Mouse (Mus musculus) intestine, postnatal 0 days (tissue): ENCODE data around the gene Vmn1r151. TPM values are rescaled to one million over a fixed set of nuclear protein-coding genes. Genes with fewer than 3 reads are reported as not detected.
"Not testable (repeated sequence)": the region's sequence is repeated elsewhere in the genome, so short reads cannot be mapped to it uniquely, and the experiment has no call there.

Experiments
- ATAC-seq: fragments of 200-750 bp; cut with Nextera tagmentation; 2 replicates; pipeline ENCODE4 v1.8.0; 2017; ENCODE audit warnings: mild to moderate bottlenecking, moderate TSS enrichment, moderate library complexity
- H3K27ac ChIP-seq: fragments of 300-500 bp; sonication (generic); 2 replicates; pipeline ENCODE4 v1.5.1; 2014; ENCODE audit warnings: mild to moderate bottlenecking, low read depth, low read length, moderate library complexity
- H3K27me3 ChIP-seq: fragments of 300-500 bp; sonication (generic); replicated peaks from 2 replicates; pipeline ENCODE4 v1.6.1; 2014; ENCODE audit warnings: low read length, mixed read lengths; ENCODE audit not compliant: control insufficient read depth, insufficient read depth
- H3K36me3 ChIP-seq: fragments of 300-500 bp; sonication (generic); 2 replicates; pipeline ENCODE4 v1.6.1; 2014; ENCODE audit warnings: mild to moderate bottlenecking, moderate library complexity; ENCODE audit not compliant: control insufficient read depth, insufficient read depth
- H3K4me1 ChIP-seq: fragments of 300-500 bp; sonication (generic); replicated peaks from 2 replicates; pipeline ENCODE4 v1.6.1; 2014; ENCODE audit warnings: antibody characterized with exemption, low read length, mixed read lengths; ENCODE audit not compliant: control insufficient read depth, insufficient read depth
- H3K4me2 ChIP-seq: fragments of 300-500 bp; sonication (generic); replicated peaks from 2 replicates; pipeline ENCODE4 v1.6.1; 2014; ENCODE audit warnings: low read depth, mild to moderate bottlenecking, moderate library complexity
- H3K4me3 ChIP-seq: fragments of 300-500 bp; sonication (generic); 2 replicates; pipeline ENCODE4 v1.5.1; 2014; ENCODE audit warnings: low read depth, low read length
- H3K9ac ChIP-seq: fragments of 300-500 bp; sonication (generic); 2 replicates; pipeline ENCODE4 v1.6.1; 2014; ENCODE audit warnings: mild to moderate bottlenecking, low read depth, low read length
- H3K9me3 ChIP-seq: fragments of 300-500 bp; sonication (generic); 2 replicates; pipeline ENCODE4 v1.6.1; 2016; ENCODE audit warnings: mixed run types; ENCODE audit not compliant: control insufficient read depth
- WGBS: fragments of 180-500 bp; shearing (Covaris S2); extraction: QIAGEN DNeasy Blood & Tissue Kit; methylation state at CpG from one replicate; pipeline ENCODE4 v1.1.7; 2014; 5-methylcytosine and 5-hydroxymethylcytosine counted together
- polyA plus RNA-seq: library from polyadenylated mRNA; unstranded; fragments of >200 nt; fragmentation: Nextera tagmentation; extraction: Ambion mirVana; gene quantifications from 2 replicates; pipeline ENCODE4 v1.2.1, GENCODE M21; 2015

The Vmn1r151 gene
- polyA plus RNA-seq, result not detected in 2 replicates

DNA sequence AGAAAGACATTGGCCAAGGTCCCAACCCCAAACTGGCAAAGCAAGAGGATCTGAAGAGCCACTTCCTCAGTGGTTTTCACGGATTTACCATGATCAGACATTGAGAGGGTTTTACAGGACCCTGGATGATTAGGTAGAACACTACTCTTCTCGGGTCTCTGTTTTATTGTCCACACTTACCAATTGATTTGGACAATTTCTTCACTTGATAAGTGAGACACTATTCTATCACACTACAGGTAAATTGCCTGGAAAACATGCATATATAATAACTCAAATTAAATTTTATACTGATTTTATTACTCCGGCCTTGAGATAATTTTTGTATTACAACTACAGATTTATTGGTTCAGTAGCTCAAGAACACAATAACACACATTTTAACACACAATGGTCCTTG lies at the start of gene Vmn1r151:
Vmn1r151 (minus strand) TSS at position 101 of the 400 bp plus-strand sequence.
- not testable (repeated sequence) for H3K9ac ChIP-seq, ATAC-seq, H3K4me3 ChIP-seq, H3K27ac ChIP-seq, H3K9me3 ChIP-seq, H3K27me3 ChIP-seq, H3K4me1 ChIP-seq, H3K4me2 ChIP-seq, H3K36me3 ChIP-seq
- 31% methylated on average over 1 of the region's 3 CpGs for WGBS

DNA sequence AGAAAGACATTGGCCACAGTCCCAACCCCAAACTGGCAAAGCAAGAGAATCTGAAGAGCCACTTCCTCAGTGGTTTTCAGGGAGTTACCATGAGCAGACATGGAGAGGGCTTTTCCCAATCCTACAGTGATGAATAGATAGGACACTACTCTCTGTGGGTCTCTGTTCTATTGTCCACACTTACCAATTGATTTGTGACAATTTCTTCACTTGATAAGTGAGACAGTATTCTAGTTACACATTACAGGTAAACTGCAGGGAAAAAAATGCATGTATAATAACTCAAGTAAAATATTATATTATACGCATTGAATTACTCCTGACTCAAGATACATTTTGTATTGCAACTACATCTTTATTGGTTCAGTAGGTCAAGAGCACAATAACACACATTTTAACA lies 35.3 kb upstream of the Vmn1r151 start, which contains the start of gene Gm8677:
Gm8677 (minus strand) TSS at position 101 of the 400 bp plus-strand sequence.
- H3K9ac ChIP-seq, H3K4me3 ChIP-seq, ATAC-seq, H3K27me3 ChIP-seq, H3K9me3 ChIP-seq, H3K36me3 ChIP-seq, H3K27ac ChIP-seq, H3K4me1 ChIP-seq, H3K4me2 ChIP-seq: not testable (repeated sequence)
- no CpG with 5 or more reads among the region's 1 CpGs for WGBS

GRCm38 (mm10) chr7:22522667-22523066 lies 23.2 kb upstream of the Vmn1r151 start, which contains the start of gene Vmn1r152:
Gene Vmn1r152 (plus strand): TSS chr7:22522967.
- not testable (repeated sequence) for H3K9ac ChIP-seq, H3K4me2 ChIP-seq, ATAC-seq, H3K27ac ChIP-seq, H3K4me3 ChIP-seq, H3K9me3 ChIP-seq, H3K4me1 ChIP-seq, H3K27me3 ChIP-seq, H3K36me3 ChIP-seq
- WGBS, result no CpG with 5 or more reads among the region's 3 CpGs

- not testable (repeated sequence) for H3K4me2 ChIP-seq, H3K27me3 ChIP-seq, H3K9ac ChIP-seq, H3K9me3 ChIP-seq, H3K27ac ChIP-seq, H3K4me3 ChIP-seq, H3K36me3 ChIP-seq, H3K4me1 ChIP-seq, ATAC-seq
- WGBS, result no CpG with 5 or more reads among the region's 5 CpGs
These were observed 35.5 kb downstream of the Vmn1r151 start, which contains the start of gene Gm10665 for GRCm38 (mm10) chr7:22463975-22464374. Gene Gm10665 (minus strand): TSS chr7:22464075.

Other genes with a start within 250 kb of the Vmn1r151 start
- gene Gm4187, start 170.0 kb downstream of the Vmn1r151 start, polyA plus RNA-seq, result not detected in 2 replicates
- not detected in 2 replicates for gene Gm8660, start 128.6 kb downstream of the Vmn1r151 start, polyA plus RNA-seq
- not detected in 2 replicates for gene Vmn1r148, start 86.1 kb downstream of the Vmn1r151 start, polyA plus RNA-seq
- not detected in 2 replicates for gene Vmn1r149, start 61.4 kb downstream of the Vmn1r151 start, polyA plus RNA-seq
- gene Gm10665, start 35.6 kb downstream of the Vmn1r151 start, polyA plus RNA-seq, result not detected in 2 replicates
- not detected in 2 replicates for gene Vmn1r152, start 23.3 kb upstream of the Vmn1r151 start, polyA plus RNA-seq
- not detected in 2 replicates for gene Gm8677, start 35.2 kb upstream of the Vmn1r151 start, polyA plus RNA-seq
- not detected in 2 replicates for gene Gm4201, start 65.7 kb upstream of the Vmn1r151 start, polyA plus RNA-seq
- gene Gm4565, start 88.4 kb upstream of the Vmn1r151 start, polyA plus RNA-seq, result not detected in 2 replicates
- not detected in 2 replicates for gene Vmn1r155, start 158.3 kb upstream of the Vmn1r151 start, polyA plus RNA-seq
- gene Gm8693, start 192.6 kb upstream of the Vmn1r151 start, polyA plus RNA-seq, result not detected in 2 replicates
- not detected in 2 replicates for gene Gm4567, start 220.0 kb upstream of the Vmn1r151 start, polyA plus RNA-seq